26 mouse cellular contexts compared by ENCODE assay signal in genomic region chr13:38936860-38937471, GRCm38 (mm10). TPM values are rescaled to one million over a fixed set of nuclear protein-coding genes. Genes with fewer than 3 reads are reported as not detected.
A peak's percentile ranks its signal among the peaks of the same experiment; 100 is the strongest.
DNase-seq lines count a peak whose midpoint lies in the region; ATAC-seq and TF ChIP-seq lines count a peak whose summit lies in the region.
"Had no signal": no experiment of that assay in that cellular context is flagged by ENCODE, and none has a peak within 500 bp of the region (broad histone marks: within the 10 kb centered on the region; RNA-seq: fewer than 3 reads in every experiment).

No protein-coding gene starts in this region.

- WGBS in heart, embryonic 15.5 days: 80% methylated on average over 10 of the region's 10 CpGs
- WGBS in spleen, adult 2 months: 71% methylated on average over 10 of the region's 10 CpGs

- no peak for TF ChIP-seq POLR2A in spleen, adult 2 months (IDR thresholded peaks at IDR 0.05; ENCODE audit: low read depth, low read length)

- no peak for TF ChIP-seq CTCF in spleen, adult 2 months (IDR thresholded peaks at IDR 0.05; ENCODE audit: extremely low read depth, insufficient read depth, insufficient read length, insufficient replicate concordance)

- peak; percentile 55; the same call in 1 of the 2 replicates for ATAC-seq in heart, embryonic 15.5 days (replicated peaks; ENCODE audit: insufficient number of reproducible peaks, insufficient read depth, low FRiP score, low read depth)
- ATAC-seq in CD4-positive, CD25-positive, alpha-beta regulatory T cell, adult 4 months: peak; percentile 85
- 0 out of 2 replicates have a peak, but pooled peaks have one; percentile 36 for ATAC-seq in common myeloid progenitor, adult 5-6 weeks (replicated peaks; ENCODE audit: low read depth, poor library complexity, severe bottlenecking)
- ATAC-seq: intestine, postnatal 0 days; midbrain, embryonic 15.5 days had no signal

- H3K27me3 ChIP-seq in heart, embryonic 15.5 days: no peaks in the 10 kb centered on the region
- no peaks in the 10 kb centered on the region for H3K27me3 ChIP-seq in spleen, adult 2 months (ENCODE audit: control insufficient read depth, insufficient read depth, low read length)
- H3K27me3 ChIP-seq: forebrain, embryonic 12.5 days; hindbrain, embryonic 13.5 days; kidney, embryonic 15.5 days; midbrain, embryonic 15.5 days; neural tube, embryonic 15.5 days had no signal

- H3K4me2 ChIP-seq in heart, embryonic 15.5 days: no peak overlapping the region
- H3K4me2 ChIP-seq: forebrain, embryonic 12.5 days; hindbrain, embryonic 13.5 days; kidney, embryonic 15.5 days; midbrain, embryonic 15.5 days; neural tube, embryonic 15.5 days had no signal

- no peak overlapping the region for H3K9ac ChIP-seq in heart, embryonic 15.5 days
- H3K9ac ChIP-seq: forebrain, embryonic 12.5 days; hindbrain, embryonic 13.5 days; kidney, embryonic 15.5 days; midbrain, embryonic 15.5 days; neural tube, embryonic 15.5 days had no signal

- peaks cover 54% of the 10 kb centered on the region for H3K36me3 ChIP-seq in heart, embryonic 15.5 days
- H3K36me3 ChIP-seq in spleen, adult 2 months (ENCODE audit: control insufficient read depth, insufficient read depth, low read length): peaks cover 35% of the 10 kb centered on the region

- DNase-seq in heart, adult 9 months (ENCODE audit: low spot score in 2 of 2): no peak
- no peak for DNase-seq in spleen, adult 2 months (ENCODE audit: low read depth in 1 of 2, low spot score in 2 of 2)
- no peak for DNase-seq in spleen, adult 18-20 months
- DNase-seq in right cerebral cortex, postnatal 10 days (ENCODE audit: low spot score in 2 of 2): no peak
- DNase-seq in frontal cortex, postnatal 14 days (ENCODE audit: low spot score in 2 of 2): no peak
- DNase-seq: adrenal gland, postnatal 25 days; cerebellum, adult 11 months; cerebellum, postnatal 25 days; gastrocnemius, postnatal 14 days; heart, postnatal 14 days; kidney, postnatal 4 days; layer of hippocampus, adult 9-11 months; left cerebral cortex, postnatal 4 days; liver had no signal

- H3K4me1 ChIP-seq in heart, embryonic 15.5 days (replicated peaks): no peaks in the 10 kb centered on the region
- no peaks in the 10 kb centered on the region; the same call in 1 of the 2 replicates for H3K4me1 ChIP-seq in spleen, adult 2 months (ENCODE audit: control insufficient read depth, insufficient read depth, insufficient read length)
- H3K4me1 ChIP-seq: embryonic facial prominence, embryonic 10.5 days; forebrain, embryonic 12.5 days; hindbrain, embryonic 13.5 days; kidney, embryonic 15.5 days; midbrain, embryonic 15.5 days; neural tube, embryonic 15.5 days had no signal

- H3K4me3 ChIP-seq in heart, embryonic 15.5 days: no peak overlapping the region
- no peak overlapping the region for H3K4me3 ChIP-seq in spleen, adult 2 months (ENCODE audit: extremely low read depth, insufficient read depth, insufficient read length)
- H3K4me3 ChIP-seq: embryonic facial prominence, embryonic 10.5 days; forebrain, embryonic 12.5 days; hindbrain, embryonic 13.5 days; kidney, embryonic 15.5 days; left cerebral cortex, adult 2 months; midbrain, embryonic 15.5 days; myocyte; neural tube, embryonic 15.5 days had no signal

- no peak overlapping the region for H3K27ac ChIP-seq in heart, embryonic 15.5 days
- H3K27ac ChIP-seq in spleen, adult 2 months (ENCODE audit: insufficient read depth, low read length): peak overlapping the region; percentile 57
- H3K27ac ChIP-seq: embryonic facial prominence, embryonic 10.5 days; forebrain, embryonic 12.5 days; hindbrain, embryonic 13.5 days; kidney, embryonic 15.5 days; left cerebral cortex, adult 2 months; midbrain, embryonic 15.5 days; neural tube, embryonic 15.5 days had no signal

- no peaks in the 10 kb centered on the region for H3K9me3 ChIP-seq in heart, embryonic 15.5 days (replicated peaks)
- H3K9me3 ChIP-seq: embryonic facial prominence, embryonic 10.5 days; forebrain, embryonic 12.5 days; hindbrain, embryonic 13.5 days; kidney, embryonic 15.5 days; midbrain, embryonic 15.5 days; neural tube, embryonic 15.5 days had no signal

RNA-seq across cellular contexts. Expression of gene Slc35b3, which starts 23.7 kb away (rescaled TPM):
- polyA plus RNA-seq in heart, embryonic 15.5 days (2015; fragmentation: Nextera tagmentation; extraction: Ambion mirVana): 20.6 and 22.7 TPM in 2 replicates
- 12.9 and 13.3 TPM in 2 replicates for polyA plus RNA-seq in spleen, adult 2 months (2012; rRNA removed)
- polyA plus RNA-seq in CD4-positive, CD25-positive, alpha-beta regulatory T cell, adult 4 months (2017; shearing (Covaris generic)): 10 to 100 TPM; 75.2 to 83.9 TPM
- 21.9 and 24.7 TPM in 2 replicates for total RNA-seq in common myeloid progenitor, adult 5-6 weeks (2017)
